14 mouse cellular contexts compared by ENCODE assay signal in the genomic region with DNA sequence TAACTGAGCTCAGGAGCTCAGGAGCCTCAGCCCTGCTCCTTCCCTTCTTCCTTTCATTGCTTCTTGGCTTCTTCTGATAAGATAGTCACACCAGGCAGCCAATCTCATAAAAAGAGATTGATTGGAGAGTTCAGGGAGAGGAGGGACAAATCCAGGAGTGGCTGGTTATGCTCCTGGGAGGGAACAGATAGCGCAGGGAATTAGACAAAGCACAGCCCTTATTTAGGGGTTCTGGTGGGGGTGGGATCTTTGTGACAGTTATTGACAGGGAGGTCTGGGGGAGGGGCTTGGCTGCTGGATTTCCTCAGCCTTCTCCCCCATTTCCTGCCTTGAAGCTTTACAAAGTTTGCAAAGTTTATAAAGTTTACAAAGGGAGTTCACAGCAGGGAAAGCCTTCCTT.
A peak's percentile ranks its signal among the peaks of the same experiment; 100 is the strongest.
DNase-seq lines count a peak whose midpoint lies in the region; ATAC-seq and TF ChIP-seq lines count a peak whose summit lies in the region.
"Had no signal": no experiment of that assay in that cellular context is flagged by ENCODE, and none has a peak within 500 bp of the region (broad histone marks: within the 10 kb centered on the region; RNA-seq: fewer than 3 reads in every experiment).

No protein-coding gene starts in this region.

- no peak for TF ChIP-seq CTCF in thymus, adult 2 months (IDR thresholded peaks at IDR 0.05; ENCODE audit: borderline replicate concordance, control insufficient read depth, extremely low read depth, insufficient read depth, low read length, poor library complexity)

- no peak for ATAC-seq in hindbrain, embryonic 16.5 days
- no peak for ATAC-seq in hindbrain, embryonic 12.5 days (ENCODE audit: low FRiP score)
- ATAC-seq in embryonic facial prominence, embryonic 14.5 days (ENCODE audit: low read depth), result peak; percentile 22; the same call in 1 of the 2 replicates

- H3K9ac ChIP-seq in hindbrain, embryonic 16.5 days (ENCODE audit: low read depth, low read length), result peak overlapping the region; percentile 35
- H3K9ac ChIP-seq in hindbrain, embryonic 12.5 days, result no peak overlapping the region
- no peak overlapping the region for H3K9ac ChIP-seq in embryonic facial prominence, embryonic 14.5 days (ENCODE audit: low read depth, low read length)
- H3K9ac ChIP-seq: embryonic facial prominence, embryonic 15.5 days; neural tube, embryonic 13.5 days had no signal

- H3K27ac ChIP-seq in hindbrain, embryonic 16.5 days (ENCODE audit: low read depth, low read length), result no peak overlapping the region
- H3K27ac ChIP-seq in hindbrain, embryonic 12.5 days, result no peak overlapping the region
- H3K27ac ChIP-seq in thymus, adult 2 months (ENCODE audit: control insufficient read depth, insufficient read depth, low read length), result no peak overlapping the region
- H3K27ac ChIP-seq in embryonic facial prominence, embryonic 14.5 days (replicated peaks; ENCODE audit: low read depth, low read length), result no peak overlapping the region
- no peak overlapping the region for H3K27ac ChIP-seq in midbrain, embryonic 10.5 days (replicated peaks)
- H3K27ac ChIP-seq: embryonic facial prominence, embryonic 15.5 days; neural tube, embryonic 13.5 days had no signal

- WGBS in hindbrain, embryonic 16.5 days, result 22% methylated on average over 1 of the region's 1 CpGs
- WGBS in hindbrain, embryonic 12.5 days, result 22% methylated on average over 1 of the region's 1 CpGs
- 95% methylated on average over 1 of the region's 1 CpGs for WGBS in thymus, adult 2 months
- 35% methylated on average over 1 of the region's 1 CpGs for WGBS in embryonic facial prominence, embryonic 14.5 days
- WGBS in midbrain, embryonic 10.5 days, result 31% methylated on average over 1 of the region's 1 CpGs

- H3K9me3 ChIP-seq in hindbrain, embryonic 16.5 days (ENCODE audit: control insufficient read depth, low read length), result no peaks in the 10 kb centered on the region
- H3K9me3 ChIP-seq in hindbrain, embryonic 12.5 days (replicated peaks), result no peaks in the 10 kb centered on the region
- H3K9me3 ChIP-seq in embryonic facial prominence, embryonic 14.5 days (ENCODE audit: control insufficient read depth, low read length), result no peaks in the 10 kb centered on the region
- no peaks in the 10 kb centered on the region for H3K9me3 ChIP-seq in midbrain, embryonic 10.5 days (replicated peaks)
- H3K9me3 ChIP-seq: embryonic facial prominence, embryonic 15.5 days; megakaryocyte, embryonic 14.5 days; neural tube, embryonic 13.5 days had no signal

- H3K36me3 ChIP-seq in hindbrain, embryonic 16.5 days (ENCODE audit: control insufficient read depth, insufficient read depth, low read length), result no peaks in the 10 kb centered on the region
- no peaks in the 10 kb centered on the region for H3K36me3 ChIP-seq in hindbrain, embryonic 12.5 days
- H3K36me3 ChIP-seq in thymus, adult 2 months (ENCODE audit: control insufficient read depth, insufficient read depth, low read length), result no peaks in the 10 kb centered on the region
- H3K36me3 ChIP-seq in embryonic facial prominence, embryonic 14.5 days (ENCODE audit: control insufficient read depth, insufficient read depth, low read length), result no peaks in the 10 kb centered on the region
- H3K36me3 ChIP-seq in midbrain, embryonic 10.5 days, result no peaks in the 10 kb centered on the region
- H3K36me3 ChIP-seq: embryonic facial prominence, embryonic 15.5 days; neural tube, embryonic 13.5 days had no signal

- no peaks in the 10 kb centered on the region for H3K27me3 ChIP-seq in hindbrain, embryonic 16.5 days (replicated peaks; ENCODE audit: control insufficient read depth, insufficient read depth, low read length)
- no peaks in the 10 kb centered on the region for H3K27me3 ChIP-seq in hindbrain, embryonic 12.5 days
- H3K27me3 ChIP-seq in thymus, adult 2 months (ENCODE audit: control insufficient read depth, insufficient read depth, low read length), result no peaks in the 10 kb centered on the region
- H3K27me3 ChIP-seq in embryonic facial prominence, embryonic 14.5 days (replicated peaks; ENCODE audit: control insufficient read depth, insufficient read depth, low read length), result 0 out of 2 replicates have a peak, but pooled peaks cover 3% of the 10 kb centered on the region
- no peaks in the 10 kb centered on the region for H3K27me3 ChIP-seq in midbrain, embryonic 10.5 days (ENCODE audit: low read depth, poor library complexity, severe bottlenecking)
- H3K27me3 ChIP-seq: embryonic facial prominence, embryonic 15.5 days had no signal

- no peak overlapping the region for H3K4me3 ChIP-seq in hindbrain, embryonic 16.5 days (ENCODE audit: low read length)
- H3K4me3 ChIP-seq in hindbrain, embryonic 12.5 days, result no peak overlapping the region
- no peak overlapping the region for H3K4me3 ChIP-seq in thymus, adult 2 months (ENCODE audit: control insufficient read depth, insufficient read depth, low read length)
- H3K4me3 ChIP-seq in embryonic facial prominence, embryonic 14.5 days (ENCODE audit: low read depth, low read length), result no peak overlapping the region
- H3K4me3 ChIP-seq in midbrain, embryonic 10.5 days, result no peak overlapping the region
- H3K4me3 ChIP-seq: embryonic facial prominence, embryonic 15.5 days; megakaryocyte, embryonic 14.5 days; neural tube, embryonic 13.5 days had no signal

- H3K4me2 ChIP-seq in hindbrain, embryonic 16.5 days (ENCODE audit: low read length), result no peak overlapping the region
- no peak overlapping the region for H3K4me2 ChIP-seq in hindbrain, embryonic 12.5 days (replicated peaks)
- H3K4me2 ChIP-seq in embryonic facial prominence, embryonic 14.5 days (ENCODE audit: low read depth, low read length), result no peak overlapping the region
- H3K4me2 ChIP-seq: embryonic facial prominence, embryonic 15.5 days; neural tube, embryonic 13.5 days had no signal

- no peak for TF ChIP-seq POLR2A in thymus, adult 2 months (IDR thresholded peaks at IDR 0.05; ENCODE audit: control insufficient read depth, extremely low read depth, insufficient read depth, low read length, poor library complexity)

- H3K4me1 ChIP-seq in hindbrain, embryonic 16.5 days (ENCODE audit: control insufficient read depth, insufficient read depth, low read depth, low read length), result no peaks in the 10 kb centered on the region
- peaks cover 7% of the 10 kb centered on the region; the same call in 1 of the 2 replicates for H3K4me1 ChIP-seq in hindbrain, embryonic 12.5 days
- no peaks in the 10 kb centered on the region for H3K4me1 ChIP-seq in thymus, adult 2 months (replicated peaks; ENCODE audit: control insufficient read depth, insufficient read depth, low read length)
- no peaks in the 10 kb centered on the region for H3K4me1 ChIP-seq in embryonic facial prominence, embryonic 14.5 days (ENCODE audit: control insufficient read depth, insufficient read depth, low read length)
- H3K4me1 ChIP-seq in midbrain, embryonic 10.5 days, result peaks cover 20% of the 10 kb centered on the region
- H3K4me1 ChIP-seq: embryonic facial prominence, embryonic 15.5 days had no signal

- DNase-seq in thymus, postnatal 4 days, result peak; percentile 20
- no peak for DNase-seq in thymus, adult 2 months
- DNase-seq in embryonic facial prominence, embryonic 14.5 days (ENCODE audit: low spot score), result no peak
- DNase-seq in midbrain, embryonic 10.5 days (ENCODE audit: low spot score), result no peak
- DNase-seq in adrenal gland, postnatal 25 days, result no peak
- DNase-seq: adrenal gland, postnatal 36 days; cerebellum, postnatal 25 days; gastrocnemius, postnatal 25 days; kidney, postnatal 36 days had no signal
